In the genomic region with DNA sequence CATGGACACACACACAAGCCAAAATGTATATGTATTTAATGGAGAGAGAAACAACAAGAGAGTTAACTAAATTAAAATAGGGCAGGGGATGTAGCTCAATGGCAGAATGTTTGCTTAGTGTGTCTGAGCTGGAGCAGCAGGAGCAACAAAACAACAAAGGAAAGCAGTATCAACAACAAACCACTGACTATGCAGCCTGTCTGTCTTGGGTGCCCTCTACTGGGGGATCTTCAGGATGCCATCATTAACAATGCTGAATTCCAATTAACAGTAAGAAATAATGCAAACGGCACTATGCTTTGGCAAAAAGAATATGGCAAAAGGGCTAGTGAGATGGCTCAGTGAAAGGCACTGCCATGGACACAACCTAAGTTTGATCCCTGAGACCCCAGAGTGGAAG, we compare ENCODE assay signal across 8 mouse cellular contexts. TPM values are rescaled to one million over a fixed set of nuclear protein-coding genes. Genes with fewer than 3 reads are reported as not detected.
DNase-seq lines count a peak whose midpoint lies in the region; ATAC-seq and TF ChIP-seq lines count a peak whose summit lies in the region.

No protein-coding gene starts in this region.

- no peaks in the 10 kb centered on the region for H3K4me1 ChIP-seq in hindbrain, embryonic 14.5 days (replicated peaks; ENCODE audit: control insufficient read depth, insufficient read depth, low read length)
- H3K4me1 ChIP-seq in hindbrain, embryonic 12.5 days: no peaks in the 10 kb centered on the region
- peaks cover 4% of the 10 kb centered on the region; the same call in 1 of the 2 replicates for H3K4me1 ChIP-seq in E14TG2a.4 (replicated peaks; ENCODE audit: low read depth, low read length)
- no peaks in the 10 kb centered on the region for H3K4me1 ChIP-seq in bone marrow, adult 2 months (ENCODE audit: control insufficient read depth, insufficient read depth, low read length)
- H3K4me1 ChIP-seq in forebrain, embryonic 16.5 days (replicated peaks; ENCODE audit: control insufficient read depth, insufficient read depth, low read length): no peaks in the 10 kb centered on the region

- intact Hi-C loops in left cerebral cortex, adult 2 months (cut with DNase I): loop anchor here (1.0 kb wide), 1 partner anchor 180 kb away; no protein-coding TSS in a partner anchor

- TF ChIP-seq POLR2A in bone marrow, adult 2 months (IDR thresholded peaks at IDR 0.05; ENCODE audit: borderline replicate concordance, control insufficient read depth, low read depth, low read length): no peak

- H3K27ac ChIP-seq in hindbrain, embryonic 14.5 days: no peak overlapping the region
- H3K27ac ChIP-seq in hindbrain, embryonic 12.5 days: no peak overlapping the region
- no peak overlapping the region for H3K27ac ChIP-seq in bone marrow, adult 2 months (ENCODE audit: control insufficient read depth, insufficient read depth, low read depth, low read length, poor library complexity)
- H3K27ac ChIP-seq in forebrain, embryonic 16.5 days (ENCODE audit: low read length): no peak overlapping the region
- no peak overlapping the region for H3K27ac ChIP-seq in left cerebral cortex, adult 2 months

- H3K9ac ChIP-seq in hindbrain, embryonic 14.5 days: no peak overlapping the region
- H3K9ac ChIP-seq in hindbrain, embryonic 12.5 days: no peak overlapping the region
- no peak overlapping the region for H3K9ac ChIP-seq in forebrain, embryonic 16.5 days (replicated peaks; ENCODE audit: low read depth, low read length)

- H3K9me3 ChIP-seq in hindbrain, embryonic 14.5 days (ENCODE audit: control insufficient read depth, low read length): no peaks in the 10 kb centered on the region
- H3K9me3 ChIP-seq in hindbrain, embryonic 12.5 days (replicated peaks): no peaks in the 10 kb centered on the region
- no peaks in the 10 kb centered on the region for H3K9me3 ChIP-seq in E14TG2a.4 (ENCODE audit: low read length)
- no peaks in the 10 kb centered on the region for H3K9me3 ChIP-seq in forebrain, embryonic 16.5 days (ENCODE audit: control insufficient read depth, low read length)

- H3K36me3 ChIP-seq in hindbrain, embryonic 14.5 days (replicated peaks; ENCODE audit: control insufficient read depth, insufficient read depth): no peaks in the 10 kb centered on the region
- H3K36me3 ChIP-seq in hindbrain, embryonic 12.5 days: peaks cover 9% of the 10 kb centered on the region; the same call in 1 of the 2 replicates
- H3K36me3 ChIP-seq in E14TG2a.4 (ENCODE audit: insufficient read depth, low read length): peaks cover 43% of the 10 kb centered on the region
- no peaks in the 10 kb centered on the region for H3K36me3 ChIP-seq in forebrain, embryonic 16.5 days (ENCODE audit: control insufficient read depth, insufficient read depth)

- ATAC-seq in hindbrain, embryonic 14.5 days (ENCODE audit: low FRiP score): no peak
- no peak for ATAC-seq in hindbrain, embryonic 12.5 days (ENCODE audit: low FRiP score)
- ATAC-seq in forebrain, embryonic 16.5 days: peak; percentile 43; the same call in 1 of the 2 replicates

- peak; percentile 64 for TF ChIP-seq CTCF in E14TG2a.4 (conservative IDR thresholded peaks at IDR 0.05; ENCODE audit: low read length)
- 0 out of 2 replicates have a peak, but pooled peaks have one; percentile 8 for TF ChIP-seq CTCF in bone marrow, adult 2 months (IDR thresholded peaks at IDR 0.05; ENCODE audit: control insufficient read depth, insufficient read depth, low read length)
- peak; percentile 85 for TF ChIP-seq CTCF in left cerebral cortex, adult 2 months (IDR thresholded peaks at IDR 0.05)

- no peaks in the 10 kb centered on the region for H3K27me3 ChIP-seq in hindbrain, embryonic 14.5 days (ENCODE audit: control insufficient read depth, insufficient read depth, low read length)
- no peaks in the 10 kb centered on the region for H3K27me3 ChIP-seq in hindbrain, embryonic 12.5 days
- no peaks in the 10 kb centered on the region for H3K27me3 ChIP-seq in E14TG2a.4 (ENCODE audit: insufficient read depth, low read length)
- H3K27me3 ChIP-seq in forebrain, embryonic 16.5 days (replicated peaks; ENCODE audit: control insufficient read depth, insufficient read depth, low read length): no peaks in the 10 kb centered on the region

- no peak overlapping the region for H3K4me2 ChIP-seq in hindbrain, embryonic 14.5 days (replicated peaks)
- H3K4me2 ChIP-seq in hindbrain, embryonic 12.5 days (replicated peaks): no peak overlapping the region
- no peak overlapping the region for H3K4me2 ChIP-seq in forebrain, embryonic 16.5 days (ENCODE audit: low read length)

- 43% methylated on average over 1 of the region's 1 CpGs for WGBS in hindbrain, embryonic 14.5 days
- whole genome bisulfite sequencing in hindbrain, embryonic 12.5 days: 58% methylated on average over 1 of the region's 1 CpGs
- 36% methylated on average over 1 of the region's 1 CpGs for WGBS in bone marrow, adult 2 months
- WGBS in forebrain, embryonic 16.5 days: 7% methylated on average over 1 of the region's 1 CpGs

- no peak overlapping the region for H3K4me3 ChIP-seq in hindbrain, embryonic 14.5 days (replicated peaks; ENCODE audit: low read length)
- no peak overlapping the region for H3K4me3 ChIP-seq in hindbrain, embryonic 12.5 days
- no peak overlapping the region for H3K4me3 ChIP-seq in E14TG2a.4 (replicated peaks; ENCODE audit: low read length)
- no peak overlapping the region for H3K4me3 ChIP-seq in bone marrow, adult 2 months (replicated peaks; ENCODE audit: control insufficient read depth, low read depth, low read length)
- H3K4me3 ChIP-seq in forebrain, embryonic 16.5 days (replicated peaks; ENCODE audit: low read length): no peak overlapping the region
- H3K4me3 ChIP-seq in left cerebral cortex, adult 2 months: no peak overlapping the region

- DNase-seq in hindbrain, embryonic 14.5 days (ENCODE audit: low spot score): peak; percentile 75
- DNase-seq in left cerebral cortex, adult 2 months (ENCODE audit: extremely low spot score in 1 of 2, low spot score in 2 of 2): peak; percentile 37 to 46
- DNase-seq in retina, embryonic 14.5 days (ENCODE audit: low spot score): peak; percentile 74
- DNase-seq in gastrocnemius, postnatal 10 days: no peak

RNA-seq across cellular contexts. Expression of a gene that starts 10.9 kb away (rescaled TPM):
- polyA plus RNA-seq in hindbrain, embryonic 14.5 days (2014; fragmentation: Nextera tagmentation; extraction: Ambion mirVana): 3.2 and 4.0 TPM in 2 replicates
- polyA plus RNA-seq in hindbrain, embryonic 12.5 days (2016; fragmentation: Nextera tagmentation; extraction: Ambion mirVana): 8.6 and 10.1 TPM in 2 replicates
- polyA plus RNA-seq in bone marrow, adult 2 months (2011; ENCODE audit: insufficient read depth, insufficient read length, low replicate concordance, missing spikeins): 9.6 and 11.6 TPM in 2 replicates
- 7.4 and 7.7 TPM in 2 replicates for polyA plus RNA-seq in forebrain, embryonic 16.5 days (2015; fragmentation: Nextera tagmentation; extraction: Ambion mirVana)
- total RNA-seq in left cerebral cortex, adult 2 months (2021): 1 to 10 TPM; 3.1 to 4.4 TPM
- total RNA-seq in gastrocnemius, postnatal 10 days (2021): 1 to 10 TPM; 1.5 to 1.7 TPM

RNA-seq across cellular contexts. Expression of a gene that starts 11.0 kb away (rescaled TPM):
- 0.72 and 1.1 TPM in 2 replicates for polyA plus RNA-seq in hindbrain, embryonic 14.5 days (2014; fragmentation: Nextera tagmentation; extraction: Ambion mirVana)
- 0.10 and 0.38 TPM in 2 replicates for polyA plus RNA-seq in hindbrain, embryonic 12.5 days (2016; fragmentation: Nextera tagmentation; extraction: Ambion mirVana)
- polyA plus RNA-seq in bone marrow, adult 2 months (2011; ENCODE audit: insufficient read depth, insufficient read length, low replicate concordance, missing spikeins): 1.5 TPM in 1 of 2 replicates, not detected in the other
- 0.63 TPM in 1 of 2 replicates, not detected in the other for polyA plus RNA-seq in forebrain, embryonic 16.5 days (2015; fragmentation: Nextera tagmentation; extraction: Ambion mirVana)
- total RNA-seq in left cerebral cortex, adult 2 months (2021): under 1 TPM; 0.09 to 0.16 TPM
- total RNA-seq in gastrocnemius, postnatal 10 days (2021): 1 to 10 TPM in 1 of 2 experiments, under 1 TPM in 1; 0.45 to 1.4 TPM

RNA-seq across cellular contexts. Expression of a gene that starts 35.0 kb away (rescaled TPM):
- 40.7 and 44.1 TPM in 2 replicates for polyA plus RNA-seq in hindbrain, embryonic 14.5 days (2014; fragmentation: Nextera tagmentation; extraction: Ambion mirVana)
- 21.3 and 22.9 TPM in 2 replicates for polyA plus RNA-seq in hindbrain, embryonic 12.5 days (2016; fragmentation: Nextera tagmentation; extraction: Ambion mirVana)
- 1.5 and 2.9 TPM in 2 replicates for polyA plus RNA-seq in bone marrow, adult 2 months (2011; ENCODE audit: insufficient read depth, insufficient read length, low replicate concordance, missing spikeins)
- 23.1 and 26.5 TPM in 2 replicates for polyA plus RNA-seq in forebrain, embryonic 16.5 days (2015; fragmentation: Nextera tagmentation; extraction: Ambion mirVana)
- 100 to 1,000 TPM; 140 to 152 TPM for total RNA-seq in left cerebral cortex, adult 2 months (2021)
- 1 to 10 TPM in 1 of 2 experiments, under 1 TPM in 1; 0.75 to 1.7 TPM for total RNA-seq in gastrocnemius, postnatal 10 days (2021)

Comparison
In these comparisons a context has a peak if more than half of its experiments do, and no peak if none do; other contexts are left out.
1. CTCF ChIP-seq: peak in every context shown above with its lines; median percentile 85 in left cerebral cortex, adult 2 months; 64 in E14TG2a.4; 8 in bone marrow, adult 2 months.